Mouse (Mus musculus) neural tube, embryonic 10.5 days (tissue): Measurements from ENCODE around the gene Gm20806.
"Not testable (repeated sequence)": the region's sequence is repeated elsewhere in the genome, so short reads cannot be mapped to it uniquely, and the experiment has no call there.

ENCODE experiments used
- DNase-seq: peaks from one replicate; pipeline ENCODE4 v3.0.0-alpha.2; 2017; ENCODE audit warnings: low spot score; ENCODE audit errors: extremely low spot score

Gm20806 gene

DNA sequence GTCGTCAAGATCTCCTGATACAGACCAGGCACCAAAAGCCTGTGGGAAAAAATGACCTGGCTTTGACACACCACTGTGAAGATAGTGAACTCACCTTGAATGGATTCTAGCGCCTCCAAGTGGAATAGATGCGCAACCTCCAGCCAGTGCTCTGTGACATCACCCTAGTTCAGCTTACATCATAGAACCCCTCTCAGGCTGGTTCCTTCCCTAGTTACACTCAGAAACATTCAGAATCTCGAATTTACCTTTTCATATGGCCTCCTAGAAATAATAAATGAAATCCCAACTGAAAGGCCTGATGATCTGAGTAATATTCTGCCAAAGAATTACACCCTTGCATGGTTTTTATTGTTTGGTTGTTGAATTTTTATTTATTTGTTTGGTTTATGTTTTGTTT lies at the start of gene Gm20806:
Gene Gm20806 (minus strand): TSS at position 101 of the 400 bp plus-strand sequence.
- not testable (repeated sequence) for DNase-seq
